Mouse (Mus musculus): Measurements from ENCODE around the gene Gm11213.

DNA sequence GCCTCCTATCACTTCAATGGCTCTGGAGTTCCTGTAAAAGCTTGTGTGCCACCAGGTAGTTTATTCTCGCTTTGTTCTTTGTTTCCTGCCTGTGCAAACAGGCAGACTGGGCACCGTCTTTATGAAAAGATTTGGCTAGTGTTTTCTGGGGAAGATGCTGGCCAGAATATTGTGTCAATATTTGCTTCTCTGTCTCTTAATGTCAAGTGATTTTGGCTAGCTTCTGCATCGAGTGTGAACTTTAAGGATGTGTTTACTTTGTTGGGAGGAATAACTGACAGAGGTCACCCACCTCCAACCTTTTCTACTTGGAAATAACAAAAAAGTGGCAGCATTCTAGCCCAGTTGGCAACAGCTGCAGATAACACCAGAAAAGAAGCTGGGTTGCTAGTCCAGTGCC, 50.4 kb downstream of the Gm11213 start:
- TF ChIP-seq CTCF (IDR thresholded peaks at IDR 0.05; ENCODE audit: low read depth, low read length) (no peak), POLR2A (IDR thresholded peaks at IDR 0.05; ENCODE audit: extremely low read depth, insufficient read depth, low read length) (no peak)

Measured in liver, adult 2 months (tissue).